Comparison of ENCODE assay signal across 8 mouse cellular contexts in the genomic region with DNA sequence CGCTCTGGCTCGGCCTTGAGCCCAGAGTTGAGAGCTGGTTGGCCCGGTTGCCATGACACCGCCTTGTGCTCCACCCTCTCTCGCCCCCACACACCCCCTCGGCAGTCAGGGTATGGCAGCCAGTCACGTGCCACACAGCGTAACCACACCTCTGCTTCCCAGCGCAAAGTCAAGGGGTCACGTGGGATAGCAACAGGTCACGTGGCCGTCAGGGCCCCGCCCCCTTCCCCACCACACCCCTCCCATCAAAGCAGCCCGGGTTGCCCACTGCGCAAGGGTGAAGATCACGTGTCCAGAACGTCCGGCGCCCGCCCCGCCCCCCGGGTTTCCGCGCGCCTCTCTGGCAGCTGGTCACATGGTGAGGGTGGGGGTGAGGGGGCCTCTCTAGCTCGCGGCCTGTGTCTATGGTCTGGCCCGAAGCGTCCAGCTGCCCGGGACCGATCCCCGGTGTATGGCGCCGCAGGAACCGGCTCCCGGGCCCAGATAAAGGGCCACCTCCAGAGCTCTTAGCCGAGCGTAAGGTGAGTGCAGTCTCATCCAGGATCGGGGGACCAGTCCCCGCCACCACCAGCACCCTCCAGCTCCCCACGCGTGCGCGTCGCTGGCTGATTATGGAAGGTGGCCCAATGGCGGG. TPM values are rescaled to one million over a fixed set of nuclear protein-coding genes. Genes with fewer than 3 reads are reported as not detected.
DNase-seq lines count a peak whose midpoint lies in the region; ATAC-seq and TF ChIP-seq lines count a peak whose summit lies in the region.

A gene (plus strand): TSS at position 296 of the 634 bp plus-strand sequence.

- TF ChIP-seq CTCF in liver, embryonic 14.5 days (IDR thresholded peaks at IDR 0.05; ENCODE audit: low read depth): no peak
- TF ChIP-seq CTCF in stomach, postnatal 0 days (IDR thresholded peaks at IDR 0.05; ENCODE audit: low read depth): peak; percentile 7; the same call in 1 of the 2 replicates

- H3K27ac ChIP-seq in forebrain, embryonic 10.5 days: peak within 1 kb of the TSS; percentile 99
- H3K27ac ChIP-seq in heart, embryonic 15.5 days: peak within 1 kb of the TSS; percentile 86
- H3K27ac ChIP-seq in liver, embryonic 14.5 days: peak within 1 kb of the TSS; percentile 52
- peak within 1 kb of the TSS; percentile 63 for H3K27ac ChIP-seq in neural tube, embryonic 11.5 days (ENCODE audit: low read depth, low read length)
- peak within 1 kb of the TSS; percentile 88 for H3K27ac ChIP-seq in stomach, postnatal 0 days (replicated peaks)

- WGBS in forebrain, embryonic 10.5 days: under 1% methylated on average over 46 of the region's 46 CpGs
- under 1% methylated on average over 46 of the region's 46 CpGs for WGBS in heart, embryonic 15.5 days
- under 1% methylated on average over 46 of the region's 46 CpGs for WGBS in liver, embryonic 14.5 days (ENCODE audit: insufficient replicate concordance)
- WGBS in neural tube, embryonic 11.5 days: under 1% methylated on average over 42 of the region's 46 CpGs
- under 1% methylated on average over 39 of the region's 46 CpGs for WGBS in stomach, postnatal 0 days

- peak; percentile 92 to 95 for DNase-seq in CD8-positive naive resting alpha-beta T cell, adult 2 months (ENCODE audit: low read depth in 2 of 2, low spot score in 2 of 2)
- DNase-seq in c-Kit-positive CD71-negative TER-119-negative erythroid progenitor cells, embryonic 14.5 days (ENCODE audit: low read depth): peak; percentile 96
- DNase-seq in forebrain, embryonic 10.5 days (ENCODE audit: extremely low spot score, low spot score): peak; percentile 100
- DNase-seq in kidney, postnatal 25 days: peak; percentile 98 to 99
- DNase-seq in liver, embryonic 14.5 days (ENCODE audit: low read depth in 3 of 3, low spot score in 3 of 3): peak; percentile 92 to 94 (median 94)
- peak; percentile 99 for DNase-seq in neural tube, embryonic 11.5 days (ENCODE audit: low spot score)
- DNase-seq in stomach, postnatal 0 days (ENCODE audit: low spot score): peak; percentile 99

- no peaks in the 10 kb centered on the region for H3K9me3 ChIP-seq in forebrain, embryonic 10.5 days
- H3K9me3 ChIP-seq in heart, embryonic 15.5 days (replicated peaks): no peaks in the 10 kb centered on the region
- H3K9me3 ChIP-seq in liver, embryonic 14.5 days (ENCODE audit: control insufficient read depth, low read length): no peaks in the 10 kb centered on the region
- H3K9me3 ChIP-seq in neural tube, embryonic 11.5 days (ENCODE audit: control insufficient read depth, low read length): no peaks in the 10 kb centered on the region
- no peaks in the 10 kb centered on the region for H3K9me3 ChIP-seq in stomach, postnatal 0 days (ENCODE audit: control insufficient read depth, low read length)

- H3K36me3 ChIP-seq in forebrain, embryonic 10.5 days (replicated peaks): peaks cover 43% of the 10 kb centered on the region
- H3K36me3 ChIP-seq in heart, embryonic 15.5 days: peaks cover 34% of the 10 kb centered on the region
- peaks cover 31% of the 10 kb centered on the region for H3K36me3 ChIP-seq in liver, embryonic 14.5 days (replicated peaks; ENCODE audit: control insufficient read depth, insufficient read depth, low read depth)
- peaks cover 35% of the 10 kb centered on the region for H3K36me3 ChIP-seq in neural tube, embryonic 11.5 days (ENCODE audit: control insufficient read depth, insufficient read depth, low read length)
- H3K36me3 ChIP-seq in stomach, postnatal 0 days (ENCODE audit: control insufficient read depth, insufficient read depth, low read length): peaks cover 13% of the 10 kb centered on the region

- peak; percentile 90 for ATAC-seq in heart, embryonic 15.5 days (replicated peaks; ENCODE audit: insufficient number of reproducible peaks, insufficient read depth, low FRiP score, low read depth)
- peak; percentile 90 for ATAC-seq in liver, embryonic 14.5 days (ENCODE audit: insufficient read depth)
- peak; percentile 91 for ATAC-seq in neural tube, embryonic 11.5 days (ENCODE audit: insufficient read depth, low FRiP score, low TSS enrichment)
- peak; percentile 94 for ATAC-seq in stomach, postnatal 0 days (ENCODE audit: low FRiP score, low TSS enrichment)

- H3K27me3 ChIP-seq in forebrain, embryonic 10.5 days (ENCODE audit: poor library complexity, severe bottlenecking): peaks cover 37% of the 10 kb centered on the region
- peaks cover 40% of the 10 kb centered on the region for H3K27me3 ChIP-seq in heart, embryonic 15.5 days
- H3K27me3 ChIP-seq in liver, embryonic 14.5 days (ENCODE audit: control insufficient read depth, insufficient read depth, low read length): peaks cover 44% of the 10 kb centered on the region
- peaks cover 6% of the 10 kb centered on the region; the same call in 1 of the 2 replicates for H3K27me3 ChIP-seq in neural tube, embryonic 11.5 days (ENCODE audit: control insufficient read depth, insufficient read depth, low read length)
- H3K27me3 ChIP-seq in stomach, postnatal 0 days (ENCODE audit: control insufficient read depth, insufficient read depth, low read length): no peaks in the 10 kb centered on the region

- peaks cover 77% of the 10 kb centered on the region for H3K4me1 ChIP-seq in forebrain, embryonic 10.5 days
- H3K4me1 ChIP-seq in heart, embryonic 15.5 days (replicated peaks): peaks cover 38% of the 10 kb centered on the region
- peaks cover 8 to 14% of the 10 kb centered on the region in 2 experiments; a peak in 3 of 4 replicates for H3K4me1 ChIP-seq in liver, embryonic 14.5 days (replicated peaks; ENCODE audit: control insufficient read depth in 2 of 2, insufficient read depth in 2 of 2, low read length in 1 of 2)
- H3K4me1 ChIP-seq in neural tube, embryonic 11.5 days (ENCODE audit: control insufficient read depth, insufficient read depth, low read length): peaks cover 13% of the 10 kb centered on the region
- 0 out of 2 replicates have a peak, but pooled peaks cover 4% of the 10 kb centered on the region for H3K4me1 ChIP-seq in stomach, postnatal 0 days (replicated peaks; ENCODE audit: control insufficient read depth, insufficient read depth)

- no peak for TF ChIP-seq EP300 in liver, embryonic 14.5 days (IDR thresholded peaks at IDR 0.05; ENCODE audit: low read depth)
- no peak for TF ChIP-seq EP300 in stomach, postnatal 0 days (optimal IDR thresholded peaks at IDR 0.05)

- H3K9ac ChIP-seq in heart, embryonic 15.5 days: peak within 1 kb of the TSS; percentile 93
- H3K9ac ChIP-seq in liver, embryonic 14.5 days (replicated peaks): peak within 1 kb of the TSS; percentile 77
- peak within 1 kb of the TSS; percentile 94 for H3K9ac ChIP-seq in neural tube, embryonic 11.5 days (ENCODE audit: low read length)
- peak within 1 kb of the TSS; percentile 78 for H3K9ac ChIP-seq in stomach, postnatal 0 days (ENCODE audit: low read length)

- peak within 1 kb of the TSS; percentile 86 for H3K4me3 ChIP-seq in forebrain, embryonic 10.5 days
- H3K4me3 ChIP-seq in heart, embryonic 15.5 days: peak within 1 kb of the TSS; percentile 80
- H3K4me3 ChIP-seq in liver, embryonic 14.5 days (ENCODE audit: insufficient read depth in 1 of 2, low read depth in 2 of 2, low read length in 2 of 2): peak within 1 kb of the TSS; percentile 79 to 89
- peak within 1 kb of the TSS; percentile 78 for H3K4me3 ChIP-seq in neural tube, embryonic 11.5 days (ENCODE audit: low read depth, low read length)
- peak within 1 kb of the TSS; percentile 66 for H3K4me3 ChIP-seq in stomach, postnatal 0 days (ENCODE audit: low read depth, low read length)

- H3K4me2 ChIP-seq in heart, embryonic 15.5 days: peak within 1 kb of the TSS; percentile 80
- peak within 1 kb of the TSS; percentile 93 for H3K4me2 ChIP-seq in liver, embryonic 14.5 days (ENCODE audit: low read depth)
- H3K4me2 ChIP-seq in neural tube, embryonic 11.5 days (ENCODE audit: low read depth): peak within 1 kb of the TSS; percentile 76
- peak within 1 kb of the TSS; percentile 85 for H3K4me2 ChIP-seq in stomach, postnatal 0 days (replicated peaks; ENCODE audit: low read depth)

RNA-seq across cellular contexts. Expression of the gene that starts here (rescaled TPM):
- polyA plus RNA-seq in forebrain, embryonic 10.5 days (2016; fragmentation: Nextera tagmentation; extraction: Ambion mirVana): 3,005 and 3,066 TPM in 2 replicates
- polyA plus RNA-seq in heart, embryonic 15.5 days (2015; fragmentation: Nextera tagmentation; extraction: Ambion mirVana): 718 and 864 TPM in 2 replicates
- polyA plus RNA-seq in liver, embryonic 14.5 days (2012; rRNA removed): 175 and 221 TPM in 2 replicates
- polyA plus RNA-seq in liver, embryonic 14.5 days (2014; fragmentation: Nextera tagmentation; extraction: Ambion mirVana): 519 and 576 TPM in 2 replicates
- 2,636 and 2,694 TPM in 2 replicates for polyA plus RNA-seq in neural tube, embryonic 11.5 days (2014; fragmentation: Nextera tagmentation; extraction: Ambion mirVana)
- 469 and 472 TPM in 2 replicates for polyA plus RNA-seq in stomach, postnatal 0 days (2015; fragmentation: Nextera tagmentation; extraction: Ambion mirVana)

Comparison
In these comparisons a context has a peak if more than half of its experiments do, and no peak if none do; other contexts are left out.
1. Peak in every context shown above with its lines: DNase-seq, ATAC-seq, H3K4me3 ChIP-seq and H3K27ac ChIP-seq.